Mouse (Mus musculus): ENCODE data around the gene Mmrn1.

The Mmrn1 gene

GRCm38 (mm10) chr6:60993386-60994108 is 68.8 kb downstream of the Mmrn1 start:
- DNase-seq (ENCODE audit: low read depth, low spot score), result no peak

GRCm38 (mm10) chr6:60994114-60994513 is 69.3 kb downstream of the Mmrn1 start:
- no peak for DNase-seq (ENCODE audit: low read depth, low spot score)

GRCm38 (mm10) chr6:60994521-60994920 is 69.7 kb downstream of the Mmrn1 start:
- no peak for DNase-seq (ENCODE audit: low read depth, low spot score)

GRCm38 (mm10) chr6:60995596-60995995 is 70.8 kb downstream of the Mmrn1 start:
- peak; percentile 54 for DNase-seq (ENCODE audit: low read depth, low spot score)

- DNase-seq (ENCODE audit: low read depth, low spot score), result no peak
Observed at GRCm38 (mm10) chr6:60996328-60996727, 71.6 kb downstream of the Mmrn1 start.

- no peak for DNase-seq (ENCODE audit: low read depth, low spot score)
Observed at GRCm38 (mm10) chr6:61001003-61001790, 76.4 kb downstream of the Mmrn1 start.

- no peak for DNase-seq (ENCODE audit: low read depth, low spot score)
Observed at GRCm38 (mm10) chr6:61003916-61004765, 79.4 kb downstream of the Mmrn1 start.

GRCm38 (mm10) chr6:61013780-61014179 is 89.0 kb downstream of the Mmrn1 start:
- DNase-seq (ENCODE audit: low read depth, low spot score), result peak; percentile 43

GRCm38 (mm10) chr6:61019689-61020088 is 94.9 kb downstream of the Mmrn1 start:
- no peak for DNase-seq (ENCODE audit: low read depth, low spot score)

- no peak for DNase-seq (ENCODE audit: low read depth, low spot score)
Observed at GRCm38 (mm10) chr6:61020995-61021394, 96.2 kb downstream of the Mmrn1 start.

GRCm38 (mm10) chr6:61033251-61033650 is 108.5 kb downstream of the Mmrn1 start:
- no peak for DNase-seq (ENCODE audit: low read depth, low spot score)
